8 mouse cellular contexts compared by ENCODE assay signal in the genomic region with DNA sequence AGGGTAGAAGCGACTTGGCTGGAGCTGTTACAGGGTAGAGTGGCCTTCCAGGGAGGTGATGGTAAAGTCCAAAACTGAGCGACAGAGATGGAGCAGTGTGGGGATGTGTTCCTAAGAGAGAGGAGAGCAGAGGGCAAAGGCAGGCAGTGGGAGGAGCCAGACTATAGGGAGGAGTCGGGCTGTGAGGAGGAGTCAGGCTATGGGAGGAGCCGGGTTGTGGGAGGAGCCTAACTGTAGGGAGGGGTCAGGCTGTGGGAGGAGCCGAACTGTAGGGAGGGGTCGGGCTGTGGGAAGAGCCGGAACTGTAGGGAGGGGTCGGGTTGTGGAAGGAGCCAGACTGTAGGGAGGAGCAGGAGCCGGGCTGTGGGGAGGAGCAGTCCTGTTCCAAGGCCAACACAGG.
A peak's percentile ranks its signal among the peaks of the same experiment; 100 is the strongest.
DNase-seq lines count a peak whose midpoint lies in the region; ATAC-seq and TF ChIP-seq lines count a peak whose summit lies in the region.

No protein-coding gene starts in this region.

- no peaks in the 10 kb centered on the region; the same call in 1 of the 2 replicates for H3K4me1 ChIP-seq in heart, embryonic 11.5 days (ENCODE audit: control insufficient read depth, insufficient read depth, low read length)
- H3K4me1 ChIP-seq in G1E (ENCODE audit: insufficient read depth, low read depth, low read length) = peaks cover 21% of the 10 kb centered on the region
- no peaks in the 10 kb centered on the region for H3K4me1 ChIP-seq in lung, postnatal 0 days (ENCODE audit: insufficient read depth, low read depth, low read length)

- no peak for TF ChIP-seq CTCF in G1E (IDR thresholded peaks at IDR 0.05; ENCODE audit: low read depth, low read length)
- TF ChIP-seq CTCF in lung, postnatal 0 days (IDR thresholded peaks at IDR 0.05) = no peak

- no peak for ATAC-seq in heart, embryonic 11.5 days (replicated peaks; ENCODE audit: insufficient number of reproducible peaks, low FRiP score, low TSS enrichment)
- ATAC-seq in G1E (ENCODE audit: extremely low read depth, insufficient number of reproducible peaks, low FRiP score, poor library complexity, severe bottlenecking) = peak; percentile 54
- ATAC-seq in lung, postnatal 0 days = peak; percentile 52
- no peak for ATAC-seq in erythroid progenitor cell, adult 5-6 weeks (replicated peaks; ENCODE audit: low FRiP score, poor library complexity, severe bottlenecking)

- no peaks in the 10 kb centered on the region for H3K36me3 ChIP-seq in heart, embryonic 11.5 days (ENCODE audit: control insufficient read depth, insufficient read depth, low read length)
- peaks cover 94% of the 10 kb centered on the region for H3K36me3 ChIP-seq in G1E (replicated peaks)
- H3K36me3 ChIP-seq in lung, postnatal 0 days (ENCODE audit: insufficient read depth, low read length) = no peaks in the 10 kb centered on the region

- H3K4me3 ChIP-seq in heart, embryonic 11.5 days (ENCODE audit: low read depth, low read length) = no peak overlapping the region
- no peak overlapping the region for H3K4me3 ChIP-seq in G1E (ENCODE audit: low read depth, low read length)
- no peak overlapping the region for H3K4me3 ChIP-seq in lung, postnatal 0 days (ENCODE audit: low read depth, low read length)

- H3K27me3 ChIP-seq in heart, embryonic 11.5 days (ENCODE audit: control insufficient read depth, insufficient read depth, low read length) = no peaks in the 10 kb centered on the region
- H3K27me3 ChIP-seq in G1E (ENCODE audit: insufficient read depth, low read length) = no peaks in the 10 kb centered on the region
- no peaks in the 10 kb centered on the region for H3K27me3 ChIP-seq in lung, postnatal 0 days (replicated peaks; ENCODE audit: insufficient read depth, low read length)

- no peak overlapping the region for H3K4me2 ChIP-seq in heart, embryonic 11.5 days
- H3K4me2 ChIP-seq in lung, postnatal 0 days (replicated peaks; ENCODE audit: low read depth, low read length) = no peak overlapping the region

- peak; percentile 43 for DNase-seq in heart, postnatal 4 days
- no peak for DNase-seq in G1E (ENCODE audit: low spot score)
- peak; percentile 67 for DNase-seq in kidney, adult 11 months
- DNase-seq in lung, postnatal 0 days (ENCODE audit: low spot score) = peak; percentile 16
- DNase-seq in cerebellum, adult 11-12 months = no peak
- DNase-seq in spleen, postnatal 4 days (ENCODE audit: low spot score in 2 of 2) = no peak

- TF ChIP-seq EP300 in lung, postnatal 0 days (IDR thresholded peaks at IDR 0.05) = no peak

- no peak overlapping the region for H3K9ac ChIP-seq in heart, embryonic 11.5 days (ENCODE audit: low read depth, low read length)
- H3K9ac ChIP-seq in lung, postnatal 0 days (replicated peaks; ENCODE audit: low read depth) = no peak overlapping the region

- no peaks in the 10 kb centered on the region for H3K9me3 ChIP-seq in heart, embryonic 11.5 days (replicated peaks; ENCODE audit: control insufficient read depth, low read length)
- no peaks in the 10 kb centered on the region for H3K9me3 ChIP-seq in G1E (replicated peaks)
- H3K9me3 ChIP-seq in lung, postnatal 0 days (ENCODE audit: low read length) = no peaks in the 10 kb centered on the region

- H3K27ac ChIP-seq in heart, embryonic 11.5 days (ENCODE audit: low read depth, low read length) = no peak overlapping the region
- H3K27ac ChIP-seq in lung, postnatal 0 days (ENCODE audit: low read length) = no peak overlapping the region

- WGBS in heart, embryonic 11.5 days (ENCODE audit: insufficient replicate concordance) = 30% methylated on average over 9 of the region's 9 CpGs
- 32% methylated on average over 9 of the region's 9 CpGs for WGBS in lung, postnatal 0 days

Comparison
In these comparisons a context has a peak if more than half of its experiments do, and no peak if none do; other contexts are left out.
1. DNase-seq: peak in heart, postnatal 4 days (single experiment), kidney, adult 11 months (single experiment) and lung, postnatal 0 days (single experiment); none in G1E (single experiment), cerebellum, adult 11-12 months (single experiment) and spleen, postnatal 4 days (0 of 2).
2. ATAC-seq: peak in G1E (single experiment) and lung, postnatal 0 days (single experiment); none in heart, embryonic 11.5 days (single experiment) and erythroid progenitor cell, adult 5-6 weeks (single experiment).